Mouse (Mus musculus) kidney, postnatal 4 days (tissue): ENCODE measurements around the gene Ikzf3.
A peak's percentile ranks its signal among the peaks of the same experiment; 100 is the strongest.

Experiments used
- DNase-seq, 2 experiments: peaks; one replicate each; pipeline ENCODE4 v3.0.0; 2021; ENCODE audit warnings: mixed read lengths in 2 of 2

Gene Ikzf3

GRCm38 (mm10) chr11:98545711-98546231, at the start of gene Ikzf3:
Gene Ikzf3 (minus strand): TSS chr11:98546031.
- peak; percentile 36 to 62 for DNase-seq

DNA sequence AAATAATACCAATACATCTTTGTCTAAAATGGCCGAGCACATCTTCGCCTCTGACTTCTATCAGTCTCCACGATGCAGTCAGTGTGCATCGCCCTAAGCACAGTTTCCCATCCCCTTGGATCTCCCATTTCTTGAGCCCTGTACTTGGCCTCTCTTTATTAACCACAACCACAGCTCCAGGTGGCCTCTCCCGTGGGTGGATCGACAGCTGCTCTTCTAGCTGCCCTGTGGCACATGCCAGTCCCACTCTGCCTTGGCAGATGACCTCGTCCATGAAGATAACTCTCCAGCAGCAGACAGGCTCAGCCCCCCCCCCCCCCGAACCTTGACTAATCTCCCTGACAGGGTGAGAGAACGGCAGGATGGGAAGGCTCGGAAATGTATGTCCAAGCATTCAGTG, 49.6 kb upstream of the Ikzf3 start:
- no peak for DNase-seq

- no peak for DNase-seq
These were observed 49.2 kb upstream of the Ikzf3 start for GRCm38 (mm10) chr11:98595021-98595420.

DNA sequence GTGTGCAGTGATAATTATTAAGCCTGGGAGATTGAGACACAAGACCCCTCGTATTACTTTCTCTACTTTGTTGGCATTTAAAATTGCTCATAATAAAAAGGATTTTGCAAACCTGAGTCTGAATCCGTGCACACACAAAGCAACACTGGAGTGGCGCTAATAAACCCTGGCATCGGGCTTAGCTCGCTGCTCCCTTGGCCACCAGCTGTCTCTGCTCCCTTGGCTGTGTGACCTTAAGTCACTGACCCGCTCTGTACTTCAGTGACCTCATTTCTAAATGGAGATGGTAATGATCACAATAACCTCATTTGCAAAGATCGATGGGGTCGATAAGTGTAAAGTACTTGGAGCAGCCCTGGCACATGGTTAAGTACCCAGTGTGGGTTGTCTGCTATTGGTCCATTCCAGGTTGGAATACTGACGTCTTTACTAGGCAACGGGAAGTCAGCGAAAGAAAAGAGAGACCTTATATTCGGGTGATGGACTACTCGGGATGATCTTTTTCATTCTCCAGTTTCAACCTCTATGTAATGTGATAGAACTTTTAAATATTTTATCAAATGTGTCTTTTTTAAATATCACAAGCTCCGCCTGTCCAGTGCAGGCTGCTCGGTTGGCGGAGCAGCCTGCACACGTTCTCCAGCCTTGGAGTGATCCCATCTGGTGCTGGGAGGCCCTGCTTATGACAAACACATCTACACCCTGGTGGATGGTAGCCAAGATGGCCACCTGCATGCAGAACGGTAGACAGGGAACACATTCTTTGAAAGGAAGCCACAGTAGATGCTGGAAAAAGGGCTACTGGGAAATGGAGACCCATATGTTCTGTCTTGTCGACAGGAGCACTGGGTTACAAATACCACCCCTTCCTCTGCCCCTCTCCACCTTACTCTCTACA, 45.0 kb upstream of the Ikzf3 start:
- no peak for DNase-seq

DNA sequence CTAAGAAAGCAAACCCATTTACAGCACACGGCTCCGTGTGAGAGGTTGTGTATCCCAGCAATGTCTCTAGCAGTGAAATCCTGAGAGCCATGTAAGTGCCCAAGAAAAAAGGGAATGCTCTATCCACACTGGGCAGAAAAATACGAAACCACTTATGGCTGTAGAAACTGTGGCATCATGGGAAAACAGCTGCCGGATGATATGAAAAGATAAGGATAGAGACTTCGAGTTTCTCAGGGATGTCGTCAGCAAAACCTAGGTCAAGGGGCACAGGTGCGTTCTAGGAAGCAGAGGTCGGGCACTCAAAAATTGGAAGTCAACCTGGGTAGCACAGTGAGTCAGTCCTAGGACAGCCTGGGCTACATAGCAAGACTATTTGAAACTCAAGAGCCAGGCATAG, 43.5 kb upstream of the Ikzf3 start:
- no peak for DNase-seq

- DNase-seq, result no peak
These were observed 43.0 kb upstream of the Ikzf3 start for GRCm38 (mm10) chr11:98588833-98589281.

- DNase-seq, result peak; percentile 81 to 86
These were observed 42.1 kb upstream of the Ikzf3 start for GRCm38 (mm10) chr11:98587684-98588546.

DNA sequence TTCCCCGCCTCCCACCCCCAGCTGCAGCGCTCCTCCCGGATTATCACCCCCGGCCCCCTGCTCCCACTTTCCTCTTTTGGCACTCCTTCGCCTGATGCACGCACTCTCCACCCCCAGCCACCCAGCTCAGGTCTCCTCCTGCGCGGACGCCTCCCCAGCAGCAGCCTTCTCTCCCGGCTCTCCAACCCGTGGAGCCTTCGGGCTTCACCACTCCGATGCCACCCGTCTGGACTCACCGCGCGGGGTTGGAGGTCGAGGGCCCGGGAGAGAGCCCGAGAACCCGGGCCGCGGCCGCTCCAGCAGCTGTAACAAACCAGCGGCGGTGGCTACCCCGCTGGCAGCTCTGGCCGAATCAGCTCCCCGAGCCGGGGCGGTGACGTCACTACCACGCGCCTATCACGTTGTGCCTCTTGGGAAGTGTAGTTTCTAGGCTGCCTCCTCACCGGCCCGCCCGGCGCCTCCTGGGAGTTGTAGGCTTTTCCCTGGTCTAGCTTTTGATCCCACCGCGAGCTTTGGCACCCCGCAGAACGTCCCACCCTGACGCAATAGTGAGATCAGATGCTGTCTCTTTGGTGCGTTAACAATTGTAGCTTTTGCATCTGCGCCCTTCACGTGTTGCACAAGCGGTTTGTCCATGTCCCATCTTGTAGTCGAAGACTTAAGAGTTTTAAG, 41.2 kb upstream of the Ikzf3 start, which contains the start of gene Ormdl3:
TSS of gene Ormdl3 (minus strand) at position 477 of the 672 bp plus-strand sequence.
- DNase-seq, result peak; percentile 99 to 100

DNA sequence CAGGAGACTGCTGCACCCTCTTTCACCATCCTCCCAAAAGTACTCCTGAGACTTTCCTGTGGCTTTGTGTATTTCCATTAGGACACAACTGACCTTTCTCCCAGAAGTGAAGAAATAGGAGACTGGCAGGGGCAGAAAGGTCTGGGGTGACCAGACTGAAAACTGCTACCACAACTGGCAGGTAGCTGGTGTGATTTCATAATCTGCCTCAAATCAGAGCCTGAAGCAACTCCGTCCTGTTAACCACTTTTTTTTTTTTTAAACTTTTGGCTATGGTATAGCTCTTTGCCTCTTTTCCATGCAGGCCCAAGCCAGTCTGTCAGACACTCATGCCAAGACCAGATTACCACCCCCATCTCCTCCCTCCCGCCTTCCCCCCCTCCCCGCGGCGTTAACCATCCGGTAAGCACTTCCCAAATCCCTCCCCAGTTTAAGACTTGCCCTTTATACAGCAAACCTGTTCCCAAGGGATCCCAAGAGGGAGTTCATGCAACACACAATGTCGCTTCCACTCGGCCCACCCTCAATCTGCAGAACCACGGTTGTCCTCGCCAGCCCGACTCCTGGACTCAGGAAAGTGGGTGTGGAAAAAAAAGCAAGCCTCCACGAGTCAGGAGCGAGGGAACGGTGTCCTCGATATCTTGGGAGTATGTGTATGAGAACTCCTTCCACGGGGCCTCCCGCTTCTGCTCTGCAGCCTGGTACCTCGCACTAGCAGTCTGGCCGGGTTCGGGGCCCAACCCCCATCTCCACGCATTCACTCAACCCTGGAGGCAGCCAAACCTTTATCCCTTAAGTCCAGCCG, 40.5 kb upstream of the Ikzf3 start:
- DNase-seq, result peak in 1 of 2 experiments; percentile 13

DNA sequence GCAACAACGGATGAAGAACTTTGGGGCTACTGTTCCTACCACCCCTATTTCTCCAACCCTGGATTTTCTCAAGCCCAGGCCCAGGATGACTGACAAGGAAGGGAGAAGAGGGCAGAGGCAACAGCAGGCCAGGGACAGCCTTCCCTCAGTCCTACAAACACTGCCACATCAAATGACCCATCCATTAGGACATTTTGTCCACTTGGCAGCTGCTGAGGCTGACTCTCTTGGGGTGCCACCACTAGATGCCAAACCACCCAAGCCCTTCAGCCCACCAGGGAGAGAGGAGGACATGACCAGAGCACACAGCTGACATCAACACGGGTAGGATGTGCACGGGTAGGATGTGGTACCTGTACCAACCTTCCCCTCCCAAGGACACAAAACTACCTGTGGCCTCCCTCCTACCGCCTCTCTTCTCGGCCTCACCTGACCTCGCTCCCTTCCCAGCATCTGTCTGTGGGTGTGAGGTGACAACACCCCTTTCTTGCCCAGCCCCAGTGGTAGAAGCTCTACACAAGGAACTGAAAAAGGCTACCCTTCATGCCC, 38.9 kb upstream of the Ikzf3 start:
- DNase-seq, result no peak

GRCm38 (mm10) chr11:98584146-98584545, 38.3 kb upstream of the Ikzf3 start:
- DNase-seq, result no peak

GRCm38 (mm10) chr11:98583571-98583970, 37.7 kb upstream of the Ikzf3 start:
- DNase-seq, result no peak

DNA sequence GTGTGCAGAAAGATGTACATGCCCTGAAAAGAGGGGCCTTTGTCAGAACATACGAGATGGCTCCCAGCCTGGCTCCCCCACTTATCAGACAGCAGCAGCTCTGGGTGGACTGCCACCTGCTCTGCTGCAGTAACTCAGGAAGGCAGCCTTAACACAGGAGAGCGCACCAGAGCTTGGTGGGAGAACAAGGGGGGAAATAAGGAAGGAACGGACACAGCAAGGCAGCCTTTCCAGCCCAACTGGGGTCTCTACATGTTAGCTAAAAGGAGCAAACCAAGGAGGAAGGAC, 37.4 kb upstream of the Ikzf3 start:
- DNase-seq, result no peak

DNA sequence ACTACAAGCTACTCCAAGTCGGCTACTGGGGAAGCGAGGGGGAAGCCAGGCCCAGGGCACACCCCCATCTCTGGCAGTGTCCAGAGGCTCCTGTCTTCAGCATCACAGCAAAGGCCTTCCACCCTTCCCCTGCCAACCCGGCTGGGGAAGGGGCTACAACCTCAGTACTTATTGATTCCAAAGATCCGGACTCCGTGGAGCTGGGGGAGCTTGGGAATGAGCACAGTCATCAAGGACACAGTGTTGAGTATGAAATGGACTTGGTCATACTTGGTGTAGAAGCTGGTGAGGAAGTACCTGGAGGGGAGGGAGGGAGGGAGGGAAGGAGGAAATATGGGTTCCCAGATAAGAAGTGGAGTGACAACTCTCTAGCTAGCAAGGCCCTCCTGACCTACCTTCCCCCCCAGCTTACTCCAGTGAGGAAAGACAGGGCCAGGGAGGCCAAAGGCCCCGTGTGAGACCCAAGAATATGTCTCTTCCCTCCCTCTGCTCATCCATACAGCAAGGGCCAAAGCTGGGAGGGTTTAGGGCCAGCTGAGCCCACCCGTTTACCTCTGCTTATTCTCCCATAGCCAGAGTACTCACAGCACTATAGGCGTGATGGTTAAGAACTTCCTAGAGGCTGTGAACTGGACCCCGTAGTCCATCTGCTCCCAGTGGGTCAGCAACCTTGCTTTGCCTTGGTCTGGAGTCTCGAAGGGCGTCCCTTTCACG, 36.9 kb upstream of the Ikzf3 start:
- DNase-seq, result no peak

DNA sequence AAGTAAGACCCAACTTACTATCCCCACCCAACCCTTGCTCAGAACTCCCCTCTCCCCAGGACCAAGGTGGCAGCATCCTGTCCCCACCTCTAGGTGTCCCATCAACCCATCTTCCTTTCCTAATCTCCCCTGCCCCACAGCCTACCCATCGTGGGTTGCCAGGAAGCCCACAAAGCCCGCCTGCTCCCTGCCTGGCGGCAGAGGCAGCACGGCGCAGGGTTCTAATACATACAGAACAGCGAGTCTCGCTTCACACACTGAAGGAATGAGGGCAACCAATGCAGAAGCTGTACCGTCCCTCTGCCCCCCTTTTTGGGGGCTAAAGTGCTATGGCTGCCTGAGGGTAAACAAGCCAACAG, 36.2 kb upstream of the Ikzf3 start:
- DNase-seq, result no peak

- no peak for DNase-seq
These were observed 35.6 kb upstream of the Ikzf3 start for GRCm38 (mm10) chr11:98581286-98582029.

GRCm38 (mm10) chr11:98580301-98581121, 34.7 kb upstream of the Ikzf3 start:
- DNase-seq, result peak in 1 of 2 experiments; percentile 31

DNA sequence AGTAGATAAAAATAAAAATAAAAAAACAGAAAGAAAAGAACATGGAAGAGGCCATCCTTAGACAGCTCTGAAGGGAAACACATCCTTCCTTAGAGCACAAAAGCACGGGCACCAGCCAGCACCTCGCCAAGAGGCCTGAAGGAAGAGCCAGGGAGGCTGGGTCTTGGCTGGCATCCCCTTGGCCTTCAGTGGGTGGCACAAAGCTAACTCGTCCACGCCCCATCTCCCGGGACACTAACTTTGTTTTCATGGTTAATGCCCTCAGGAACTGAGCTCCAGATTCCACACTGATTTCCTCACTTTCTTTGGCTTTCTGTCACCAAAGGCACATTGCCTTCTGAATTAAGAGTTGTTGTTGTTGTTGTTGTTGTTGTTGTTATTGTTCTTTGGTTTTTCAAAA, 31.9 kb upstream of the Ikzf3 start:
- no peak for DNase-seq

GRCm38 (mm10) chr11:98569461-98569860, 23.6 kb upstream of the Ikzf3 start:
- no peak for DNase-seq
